Mouse (Mus musculus) erythroid progenitor cell, adult 5-6 weeks (primary cell): Measurements from ENCODE around the gene Kitl. TPM values are rescaled to one million over a fixed set of nuclear protein-coding genes. Genes with fewer than 3 reads are reported as not detected.

Experiments
- ATAC-seq: replicated peaks from 2 replicates; pipeline ENCODE4 v1.8.0; 2016; ENCODE audit warnings: moderate number of reproducible peaks, mild to moderate bottlenecking, moderate TSS enrichment, inconsistent platforms; ENCODE audit not compliant: poor library complexity, low FRiP score, severe bottlenecking
- total RNA-seq, 2 experiments: library from RNA; stranded (forward) in 1 of 2; stranded (reverse) in 1 of 2; fragments of 150-400 nt in 1 of 2; fragments of 186-747, 209-891 nt in 1 of 2; gene quantifications; 2 replicates each; pipeline versions ENCODE4 v1.2.3 to v1.2.4; 2015 to 2017; ENCODE audit warnings: low replicate concordance in 2 of 2

Kitl gene
- 1.4 and 3.8 TPM in 2 replicates for total RNA-seq (2015; ENCODE audit: low replicate concordance)
- 1.9 and 4.2 TPM in 2 replicates for total RNA-seq (2017; ENCODE audit: low replicate concordance)

GRCm38 (mm10) chr10:100015370-100016325, at the start of gene Kitl:
Kitl (plus strand) TSS chr10:100015630.
- no peak for ATAC-seq

GRCm38 (mm10) chr10:99972866-99973265, 42.6 kb upstream of the Kitl start:
- ATAC-seq = no peak

- ATAC-seq = no peak
These were observed 35.3 kb upstream of the Kitl start for GRCm38 (mm10) chr10:99980096-99980495.

- no peak for ATAC-seq
These were observed 34.5 kb upstream of the Kitl start for GRCm38 (mm10) chr10:99980916-99981315.

GRCm38 (mm10) chr10:99981887-99982286, 33.5 kb upstream of the Kitl start:
- ATAC-seq = no peak

GRCm38 (mm10) chr10:99986745-99987144, 28.7 kb upstream of the Kitl start:
- no peak for ATAC-seq

- ATAC-seq = no peak
These were observed 25.7 kb upstream of the Kitl start for GRCm38 (mm10) chr10:99989758-99990157.

- ATAC-seq = no peak
These were observed 23.3 kb upstream of the Kitl start for GRCm38 (mm10) chr10:99992121-99992520.

GRCm38 (mm10) chr10:100001452-100001851, 14.0 kb upstream of the Kitl start:
- no peak for ATAC-seq

GRCm38 (mm10) chr10:100003797-100004196, 11.6 kb upstream of the Kitl start:
- ATAC-seq = no peak

- ATAC-seq = no peak
These were observed 5.7 kb upstream of the Kitl start for GRCm38 (mm10) chr10:100009681-100010080.

- ATAC-seq = no peak
These were observed 5.1 kb upstream of the Kitl start for GRCm38 (mm10) chr10:100010291-100010690.

- no peak for ATAC-seq
These were observed 1.3 kb upstream of the Kitl start for GRCm38 (mm10) chr10:100014096-100014495.

GRCm38 (mm10) chr10:100016326-100016709, 888 bp downstream of the Kitl start:
- no peak for ATAC-seq

- ATAC-seq = no peak
These were observed 1.7 kb downstream of the Kitl start for GRCm38 (mm10) chr10:100016941-100017770.

GRCm38 (mm10) chr10:100017771-100018070, 2.3 kb downstream of the Kitl start:
- ATAC-seq = no peak

GRCm38 (mm10) chr10:100018493-100018892, 3.1 kb downstream of the Kitl start:
- ATAC-seq = no peak

- no peak for ATAC-seq
These were observed 4.1 kb downstream of the Kitl start for GRCm38 (mm10) chr10:100019246-100020195.

- no peak for ATAC-seq
These were observed 6.8 kb downstream of the Kitl start for GRCm38 (mm10) chr10:100022090-100022834.
